Mouse (Mus musculus) layer of hippocampus, adult 6 months (tissue): ENCODE data around the gene Phactr4. TPM values are rescaled to one million over a fixed set of nuclear protein-coding genes. Genes with fewer than 3 reads are reported as not detected.

Experiments used
- long read RNA-seq, 2 experiments: library from polyadenylated mRNA; unstranded; transcript quantifications; one replicate each; pipeline ENCODE4 v2.0.0; 2019 to 2020
- microRNA-seq: library from miRNA; unstranded; fragments of <30 nt; microRNA quantifications from one replicate; pipeline ENCODE4 v1.2.0, GENCODE M21; 2020
- polyA plus RNA-seq: library from polyadenylated mRNA; unstranded; fragments of <200 nt; fragmentation: Nextera tagmentation; gene quantifications from 2 replicates; pipeline ENCODE4 v1.2.3, GENCODE M21; 2021

Gene Phactr4
- 1.4 and 1.6 TPM in 2 replicates for polyA plus RNA-seq
- long read RNA-seq, experiment 1, partial matches to known transcripts = 0 of 1 reads
- long read RNA-seq, experiment 1, other reads (novel, unspliced or antisense) = 1 of 1 reads
- long read RNA-seq, experiment 2, full-length matches to known transcripts = 3 of 4 reads
- long read RNA-seq, experiment 2, partial matches to known transcripts = 0 of 4 reads
- long read RNA-seq, experiment 2, other reads (novel, unspliced or antisense) = 1 of 4 reads

GRCm38 (mm10) chr4:132421923-132422782 lies at the start of gene Phactr4:
Gene Phactr4, minus strand, starts transcription at chr4:132422489.

GRCm38 (mm10) chr4:132463430-132464254 lies 41.4 kb upstream of the Phactr4 start, which contains the start of gene Med18:
Gene Med18, minus strand, starts transcription at chr4:132463921.

DNA sequence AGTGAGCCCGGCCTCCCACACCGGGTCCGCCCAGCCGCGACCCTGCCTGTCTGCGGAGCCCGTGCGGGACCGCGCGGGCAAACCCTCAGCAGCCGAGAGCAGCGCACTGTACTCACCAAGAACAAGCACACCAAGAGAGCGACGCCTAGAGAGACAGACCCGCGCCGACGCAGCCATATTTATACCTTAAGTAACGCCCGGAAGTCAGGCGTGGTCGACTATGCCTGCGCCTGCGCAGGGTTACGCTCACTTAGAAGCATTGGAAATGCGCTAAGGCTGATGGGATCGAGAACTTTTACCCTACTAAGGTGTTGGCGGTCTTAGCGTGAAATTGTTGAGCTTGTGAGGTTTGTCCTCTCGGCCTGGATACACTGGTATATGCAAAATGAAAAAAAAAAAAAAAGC lies 68.8 kb downstream of the Phactr4 start, which contains the start of gene Rcc1:
Gene Rcc1 (minus strand): TSS at position 125 of the 405 bp plus-strand sequence.

DNA sequence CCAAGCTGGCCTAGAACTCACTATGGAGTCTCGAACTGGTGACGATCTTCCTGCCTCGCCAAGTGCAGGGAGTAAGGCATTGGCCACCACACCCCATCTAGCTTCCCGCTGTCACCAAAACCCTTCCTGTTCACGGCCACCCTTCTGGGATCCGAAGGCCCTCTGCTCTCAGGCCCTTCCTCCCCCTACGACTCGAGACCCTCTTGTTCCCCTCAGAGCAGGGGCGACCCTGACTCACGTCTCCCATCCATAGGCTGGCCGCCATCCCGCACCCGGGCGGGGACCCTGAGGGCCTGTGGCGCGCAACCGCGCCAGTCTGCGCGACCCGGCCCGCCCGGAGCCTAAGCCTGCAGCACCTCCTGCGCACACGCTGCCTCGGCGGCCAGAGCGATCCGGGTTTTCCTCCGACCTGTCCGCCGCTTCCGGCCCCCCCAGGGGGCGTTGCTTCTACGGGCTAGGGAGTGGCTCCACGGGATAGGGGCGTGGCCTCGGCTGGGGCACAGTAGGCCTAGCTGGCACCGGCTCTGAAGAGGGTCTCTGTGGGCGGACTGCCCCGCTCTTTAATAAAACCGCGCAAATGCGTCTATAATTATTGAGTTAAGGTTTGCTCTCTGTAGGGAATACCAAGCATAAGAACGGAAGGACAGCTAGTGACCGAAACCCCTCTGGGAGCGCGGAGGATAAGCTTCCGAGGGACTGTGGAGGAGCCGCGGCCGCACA lies 93.0 kb downstream of the Phactr4 start, which contains the start of gene Trnau1ap:
Gene Trnau1ap (minus strand): TSS at position 424 of the 720 bp plus-strand sequence.

Small RNA genes lying within 50 kb of the gene (microRNA-seq; reads per million reads assigned to microRNA genes)
- gene Gm25707 = not detected

Other genes with a start within 250 kb of the Phactr4 start
- gene Ythdf2, start 210.2 kb downstream of the Phactr4 start, polyA plus RNA-seq = 51.0 and 52.0 TPM in 2 replicates
- gene Gmeb1, start 160.9 kb downstream of the Phactr4 start, polyA plus RNA-seq = 11.1 and 14.6 TPM in 2 replicates
- gene Taf12, start 148.1 kb downstream of the Phactr4 start, polyA plus RNA-seq = 21.8 and 30.4 TPM in 2 replicates
- gene Rab42, start 119.1 kb downstream of the Phactr4 start, polyA plus RNA-seq = 6.3 and 7.0 TPM in 2 replicates
- gene Trnau1ap, start 93.0 kb downstream of the Phactr4 start, polyA plus RNA-seq = 52.5 and 52.7 TPM in 2 replicates
- gene Rcc1, start 68.9 kb downstream of the Phactr4 start, polyA plus RNA-seq = 5.5 TPM in 2 replicates
- 4.4 and 5.3 TPM in 2 replicates for gene Med18, start 41.4 kb upstream of the Phactr4 start, polyA plus RNA-seq
- 8.4 and 8.5 TPM in 2 replicates for gene Sesn2, start 88.0 kb upstream of the Phactr4 start, polyA plus RNA-seq
- gene Atpif1, start 111.2 kb upstream of the Phactr4 start, polyA plus RNA-seq = 1,444 and 1,702 TPM in 2 replicates
- 87.8 and 95.3 TPM in 2 replicates for gene Dnajc8, start 113.1 kb upstream of the Phactr4 start, polyA plus RNA-seq
- gene Ptafr, start 141.6 kb upstream of the Phactr4 start, polyA plus RNA-seq = 2.1 and 4.0 TPM in 2 replicates
- gene Eya3, start 216.5 kb upstream of the Phactr4 start, polyA plus RNA-seq = 17.8 and 21.8 TPM in 2 replicates